Mouse (Mus musculus) naive thymus-derived CD4-positive, alpha-beta T cell, adult 2 months (primary cell): ENCODE measurements around the gene Vmn1r52.
"Not testable (repeated sequence)": the region's sequence is repeated elsewhere in the genome, so short reads cannot be mapped to it uniquely, and the experiment has no call there.

Source experiments
- DNase-seq: peaks from one replicate; pipeline ENCODE4 v3.0.0-alpha.2; 2011; ENCODE audit warnings: low read depth

The Vmn1r52 gene

GRCm38 (mm10) chr6:90174508-90174907 is at the start of gene Vmn1r52:
TSS of gene Vmn1r52 (plus strand) at chr6:90174808.
- no peak for DNase-seq

DNA sequence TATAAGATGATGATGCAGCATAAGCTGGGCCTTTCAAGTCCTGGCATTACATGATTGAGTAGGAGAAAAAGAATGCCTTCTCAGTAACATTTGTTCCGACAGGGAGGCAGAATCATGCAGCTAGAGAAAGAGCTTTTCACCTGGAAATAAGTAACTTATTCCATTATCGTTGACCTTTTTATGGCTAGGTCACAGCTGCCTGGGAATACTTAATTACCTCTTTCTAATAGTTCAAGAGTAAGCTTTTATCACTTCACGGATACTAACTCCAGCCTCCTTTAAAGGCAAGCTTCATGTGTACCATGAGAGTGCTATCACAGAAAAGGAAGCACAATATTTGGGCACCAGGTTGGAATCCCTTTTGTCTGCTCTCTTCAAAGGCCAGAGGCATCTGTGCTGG is 14.5 kb upstream of the Vmn1r52 start:
- DNase-seq = no peak

GRCm38 (mm10) chr6:90202493-90202892 is 27.9 kb downstream of the Vmn1r52 start, which contains the start of gene V1ra8:
TSS of gene V1ra8 (plus strand) at chr6:90202793.
- DNase-seq = not testable (repeated sequence)

DNA sequence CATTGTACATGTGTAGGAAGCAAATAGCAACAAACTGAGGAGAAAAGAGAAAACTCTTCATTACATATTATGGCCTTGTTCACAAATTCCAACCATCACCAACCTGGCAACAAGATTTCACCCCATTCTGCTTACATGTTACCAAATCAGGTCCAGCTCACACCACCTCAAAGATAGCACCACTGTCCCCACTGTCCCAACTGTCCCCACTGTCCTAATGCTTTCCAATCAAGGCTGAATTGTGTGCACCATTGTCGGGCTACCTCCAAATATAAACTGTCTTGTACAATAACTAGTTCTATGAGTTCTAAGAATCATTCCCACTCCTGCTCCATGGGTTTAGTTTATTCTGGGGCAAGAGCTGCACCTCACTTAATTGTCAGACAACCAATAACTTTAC is 49.7 kb downstream of the Vmn1r52 start, which contains the start of gene Vmn1r53:
Vmn1r53 (minus strand) TSS at position 101 of the 400 bp plus-strand sequence.
- no peak for DNase-seq
